Mouse (Mus musculus) midbrain, embryonic 10.5 days (tissue): ENCODE data around the gene Zfp809. TPM values are rescaled to one million over a fixed set of nuclear protein-coding genes. Genes with fewer than 3 reads are reported as not detected.

Experiments used
- polyA plus RNA-seq: library from polyadenylated mRNA; unstranded; fragments of >200 nt; fragmentation: Nextera tagmentation; extraction: Ambion mirVana; gene quantifications from 2 replicates; pipeline ENCODE4 v1.2.1, GENCODE M21; 2016

Zfp809 gene
- polyA plus RNA-seq, 1 experiment from 2014 or later, result 11.6 TPM

Other genes with a start within 250 kb of the Zfp809 start
- gene Rgl3, start 236.3 kb upstream of the Zfp809 start, polyA plus RNA-seq, result 3.0 and 3.7 TPM in 2 replicates
- gene Ccdc151, start 223.1 kb upstream of the Zfp809 start, polyA plus RNA-seq, result 5.7 and 6.3 TPM in 2 replicates
- 108 and 112 TPM in 2 replicates for gene Prkcsh, start 222.9 kb upstream of the Zfp809 start, polyA plus RNA-seq
- 16.7 and 26.8 TPM in 2 replicates for gene Elavl3, start 173.7 kb upstream of the Zfp809 start, polyA plus RNA-seq
- gene Gm49318, start 154.5 kb upstream of the Zfp809 start, polyA plus RNA-seq, result not detected in 2 replicates
- gene Zfp653, start 154.3 kb upstream of the Zfp809 start, polyA plus RNA-seq, result 11.7 and 12.6 TPM in 2 replicates
- 41.1 and 44.1 TPM in 2 replicates for gene Ecsit, start 140.3 kb upstream of the Zfp809 start, polyA plus RNA-seq
- 1.0 and 3.0 TPM in 2 replicates for gene Cnn1, start 126.5 kb upstream of the Zfp809 start, polyA plus RNA-seq
- 251 and 265 TPM in 2 replicates for gene Elof1, start 108.5 kb upstream of the Zfp809 start, polyA plus RNA-seq
- 20.2 and 20.9 TPM in 2 replicates for gene Acp5, start 90.0 kb upstream of the Zfp809 start, polyA plus RNA-seq
- gene Pigyl, start 68.9 kb upstream of the Zfp809 start, polyA plus RNA-seq, result 57.8 and 60.3 TPM in 2 replicates
- gene Zfp872, start 37.6 kb upstream of the Zfp809 start, polyA plus RNA-seq, result 0.25 TPM in 2 replicates
- gene Zfp599, start 34.2 kb downstream of the Zfp809 start, polyA plus RNA-seq, result 5.7 and 6.8 TPM in 2 replicates
- 23.1 and 30.3 TPM in 2 replicates for gene Zfp810, start 81.9 kb downstream of the Zfp809 start, polyA plus RNA-seq
- 38.3 and 40.4 TPM in 2 replicates for gene Anln, start 163.5 kb downstream of the Zfp809 start, polyA plus RNA-seq
- 9.5 and 10.4 TPM in 2 replicates for gene 9530077C05Rik, start 185.8 kb downstream of the Zfp809 start, polyA plus RNA-seq
- gene Gm17545, start 228.6 kb downstream of the Zfp809 start, polyA plus RNA-seq, result not detected in 2 replicates
- gene Rp9, start 244.0 kb downstream of the Zfp809 start, polyA plus RNA-seq, result 42.9 and 46.5 TPM in 2 replicates